In genomic region chr13:41273927-41274650, GRCm38 (mm10) we compare ENCODE assay signal across 28 mouse cellular contexts. TPM values are rescaled to one million over a fixed set of nuclear protein-coding genes. Genes with fewer than 3 reads are reported as not detected.
DNase-seq lines count a peak whose midpoint lies in the region; ATAC-seq and TF ChIP-seq lines count a peak whose summit lies in the region.
"Had no signal": no experiment of that assay in that cellular context is flagged by ENCODE, and none has a peak within 500 bp of the region (broad histone marks: within the 10 kb centered on the region; RNA-seq: fewer than 3 reads in every experiment).

Gm17364 (minus strand) TSS chr13:41273977.

- TF ChIP-seq EP300 in liver, postnatal 0 days (IDR thresholded peaks at IDR 0.05; ENCODE audit: low read depth), result no peak

- no peak within 1 kb of the TSS for H3K4me3 ChIP-seq in intestine, embryonic 16.5 days (ENCODE audit: low read length)
- no peak within 1 kb of the TSS for H3K4me3 ChIP-seq in intestine, embryonic 15.5 days (replicated peaks)
- H3K4me3 ChIP-seq in liver, adult 2 months (ENCODE audit: insufficient read depth, low read depth, low read length), result no peak within 1 kb of the TSS
- no peak within 1 kb of the TSS for H3K4me3 ChIP-seq in liver, postnatal 0 days (ENCODE audit: low read depth, low read length)
- no peak within 1 kb of the TSS for H3K4me3 ChIP-seq in forebrain, embryonic 14.5 days (ENCODE audit: low read depth, low read length)
- H3K4me3 ChIP-seq: embryonic facial prominence, embryonic 10.5 days; embryonic facial prominence, embryonic 12.5 days; forebrain, embryonic 13.5 days had no signal

- H3K79me2 ChIP-seq in liver, adult 2 months (ENCODE audit: control insufficient read depth, insufficient read depth, low read length), result no peaks in the 10 kb centered on the region

- TF ChIP-seq POLR2A in liver, adult 2 months (IDR thresholded peaks at IDR 0.05; ENCODE audit: extremely low read depth, insufficient read depth, low read length), result no peak

- H3K4me2 ChIP-seq in intestine, embryonic 16.5 days (ENCODE audit: low read depth, low read length), result no peak within 1 kb of the TSS
- no peak within 1 kb of the TSS for H3K4me2 ChIP-seq in intestine, embryonic 15.5 days (replicated peaks)
- no peak within 1 kb of the TSS for H3K4me2 ChIP-seq in liver, postnatal 0 days (ENCODE audit: low read depth, low read length)
- H3K4me2 ChIP-seq in forebrain, embryonic 14.5 days (ENCODE audit: low read length), result no peak within 1 kb of the TSS
- H3K4me2 ChIP-seq: embryonic facial prominence, embryonic 12.5 days; forebrain, embryonic 13.5 days had no signal

- H3K27ac ChIP-seq in intestine, embryonic 16.5 days (ENCODE audit: low read length), result no peak within 1 kb of the TSS
- no peak within 1 kb of the TSS for H3K27ac ChIP-seq in intestine, embryonic 15.5 days
- no peak within 1 kb of the TSS for H3K27ac ChIP-seq in liver, adult 2 months (replicated peaks; ENCODE audit: insufficient read depth, low read depth, low read length)
- no peak within 1 kb of the TSS for H3K27ac ChIP-seq in liver, postnatal 0 days (ENCODE audit: low read depth)
- H3K27ac ChIP-seq in forebrain, embryonic 14.5 days (ENCODE audit: low read depth, low read length), result no peak within 1 kb of the TSS
- H3K27ac ChIP-seq: embryonic facial prominence, embryonic 10.5 days; embryonic facial prominence, embryonic 12.5 days; forebrain, embryonic 13.5 days had no signal

- DNase-seq in liver, adult 2 months (ENCODE audit: extremely low read depth, low read depth, low spot score), result peak; percentile 75
- no peak for DNase-seq in liver, postnatal 0 days
- peak; percentile 40 for DNase-seq in yolk sac, embryonic 10.5 days (ENCODE audit: low spot score)
- no peak for DNase-seq in forebrain, embryonic 14.5 days (ENCODE audit: low spot score)
- DNase-seq: adrenal gland, adult 8-10 months; adrenal gland, postnatal 14 days; adrenal gland, postnatal 36 days; B cell, adult 2 months; cerebellum, adult 11-12 months; cerebellum, adult 2 months; cerebellum, adult 9-10 months; cerebellum, postnatal 10 days; cerebellum, postnatal 25 days had no signal

- H3K27me3 ChIP-seq in intestine, embryonic 16.5 days (replicated peaks; ENCODE audit: control insufficient read depth, insufficient read depth, low read length), result no peaks in the 10 kb centered on the region
- no peaks in the 10 kb centered on the region for H3K27me3 ChIP-seq in intestine, embryonic 15.5 days (replicated peaks)
- H3K27me3 ChIP-seq in liver, adult 2 months (ENCODE audit: control insufficient read depth, insufficient read depth, low read length), result no peaks in the 10 kb centered on the region
- no peaks in the 10 kb centered on the region for H3K27me3 ChIP-seq in liver, postnatal 0 days (ENCODE audit: insufficient read depth, low read length)
- no peaks in the 10 kb centered on the region for H3K27me3 ChIP-seq in forebrain, embryonic 14.5 days (replicated peaks; ENCODE audit: control insufficient read depth, insufficient read depth, low read length)
- H3K27me3 ChIP-seq: CH12.LX; embryonic facial prominence, embryonic 12.5 days; forebrain, embryonic 13.5 days; Patski had no signal

- 0 out of 2 replicates have a peak, but pooled peaks cover 2% of the 10 kb centered on the region for H3K36me3 ChIP-seq in intestine, embryonic 16.5 days (ENCODE audit: control insufficient read depth, insufficient read depth, low read length)
- H3K36me3 ChIP-seq in intestine, embryonic 15.5 days, result no peaks in the 10 kb centered on the region
- H3K36me3 ChIP-seq in liver, adult 2 months (ENCODE audit: control insufficient read depth, insufficient read depth, low read length), result peaks cover 2% of the 10 kb centered on the region
- H3K36me3 ChIP-seq in liver, postnatal 0 days (replicated peaks; ENCODE audit: insufficient read depth, low read length), result peaks cover 5% of the 10 kb centered on the region; the same call in 1 of the 2 replicates
- no peaks in the 10 kb centered on the region for H3K36me3 ChIP-seq in forebrain, embryonic 14.5 days (ENCODE audit: control insufficient read depth, insufficient read depth, low read length)

- H3K9ac ChIP-seq in intestine, embryonic 16.5 days (ENCODE audit: low read depth, low read length), result no peak within 1 kb of the TSS
- no peak within 1 kb of the TSS for H3K9ac ChIP-seq in intestine, embryonic 15.5 days
- H3K9ac ChIP-seq in liver, adult 2 months (ENCODE audit: low read depth, low read length), result no peak within 1 kb of the TSS
- no peak within 1 kb of the TSS for H3K9ac ChIP-seq in liver, postnatal 0 days (replicated peaks)
- no peak within 1 kb of the TSS for H3K9ac ChIP-seq in forebrain, embryonic 14.5 days (ENCODE audit: low read length)
- H3K9ac ChIP-seq: embryonic facial prominence, embryonic 12.5 days; forebrain, embryonic 13.5 days had no signal

- 85% methylated on average over 10 of the region's 10 CpGs for WGBS in intestine, embryonic 16.5 days
- WGBS in intestine, embryonic 15.5 days, result 88% methylated on average over 10 of the region's 10 CpGs
- WGBS in liver, adult 2 months, result 70% methylated on average over 10 of the region's 10 CpGs
- 86% methylated on average over 10 of the region's 10 CpGs for WGBS in liver, postnatal 0 days (ENCODE audit: insufficient replicate concordance)
- 95% methylated on average over 10 of the region's 10 CpGs for WGBS in forebrain, embryonic 14.5 days

- no peak for TF ChIP-seq CTCF in liver, adult 2 months (IDR thresholded peaks at IDR 0.05; ENCODE audit: low read depth, low read length)
- no peak for TF ChIP-seq CTCF in liver, postnatal 0 days (IDR thresholded peaks at IDR 0.05; ENCODE audit: low read depth)

- no peaks in the 10 kb centered on the region for H3K9me3 ChIP-seq in intestine, embryonic 16.5 days (ENCODE audit: control insufficient read depth, low read length)
- H3K9me3 ChIP-seq in intestine, embryonic 15.5 days, result no peaks in the 10 kb centered on the region
- no peaks in the 10 kb centered on the region for H3K9me3 ChIP-seq in liver, postnatal 0 days (ENCODE audit: low read length)
- H3K9me3 ChIP-seq in forebrain, embryonic 14.5 days (replicated peaks; ENCODE audit: control insufficient read depth, low read length), result no peaks in the 10 kb centered on the region
- H3K9me3 ChIP-seq: embryonic facial prominence, embryonic 10.5 days; embryonic facial prominence, embryonic 12.5 days; forebrain, embryonic 13.5 days had no signal

- no peaks in the 10 kb centered on the region for H3K4me1 ChIP-seq in intestine, embryonic 16.5 days (ENCODE audit: control insufficient read depth, insufficient read depth, low read length)
- no peaks in the 10 kb centered on the region for H3K4me1 ChIP-seq in intestine, embryonic 15.5 days (replicated peaks)
- H3K4me1 ChIP-seq in liver, adult 2 months (ENCODE audit: control insufficient read depth, insufficient read depth, low read length), result peaks cover 2% of the 10 kb centered on the region; the same call in 1 of the 2 replicates
- no peaks in the 10 kb centered on the region for H3K4me1 ChIP-seq in liver, postnatal 0 days (ENCODE audit: insufficient read depth)
- no peaks in the 10 kb centered on the region for H3K4me1 ChIP-seq in forebrain, embryonic 14.5 days (ENCODE audit: control insufficient read depth, insufficient read depth, low read length)
- H3K4me1 ChIP-seq: embryonic facial prominence, embryonic 10.5 days; embryonic facial prominence, embryonic 12.5 days; forebrain, embryonic 13.5 days had no signal

- peak; percentile 26; the same call in 1 of the 2 replicates for ATAC-seq in intestine, embryonic 16.5 days
- ATAC-seq in intestine, embryonic 15.5 days, result no peak
- ATAC-seq in liver, postnatal 0 days, result no peak
- no peak for ATAC-seq in forebrain, embryonic 14.5 days
- ATAC-seq: activated CD4-positive, CD25-positive, alpha-beta regulatory T cell, adult 4 months; CD4-positive, CD25-positive, alpha-beta regulatory T cell, adult 4 months; forebrain, embryonic 13.5 days; forebrain, embryonic 16.5 days; Patski had no signal

RNA-seq across cellular contexts. Expression of gene Gm17364, which starts in this region (rescaled TPM):
- polyA plus RNA-seq in intestine, embryonic 16.5 days (2015; fragmentation: Nextera tagmentation; extraction: Ambion mirVana), result not detected in 2 replicates
- not detected in 2 replicates for polyA plus RNA-seq in intestine, embryonic 15.5 days (2015; fragmentation: Nextera tagmentation; extraction: Ambion mirVana)
- total RNA-seq in liver, adult 2 months (2014; rRNA removed), result not detected in 2 replicates
- polyA plus RNA-seq in liver, adult 2 months (2012; rRNA removed), result not detected in 2 replicates
- polyA plus RNA-seq in liver, postnatal 0 days (2015; fragmentation: Nextera tagmentation; extraction: Ambion mirVana), result not detected in 2 replicates
- not detected in 2 replicates for polyA plus RNA-seq in forebrain, embryonic 14.5 days (2014; fragmentation: Nextera tagmentation; extraction: Ambion mirVana)
- total RNA-seq: adrenal gland, adult 18-20 months; adrenal gland, adult 8-10 months; adrenal gland, postnatal 14 days; adrenal gland, postnatal 36 days; CH12.LX; G1E had no signal
- polyA plus RNA-seq: activated CD4-positive, CD25-positive, alpha-beta regulatory T cell, adult 4 months; CD4-positive, CD25-positive, alpha-beta regulatory T cell, adult 4 months; cerebellum, adult 2 months; cortical plate, adult 2 months; embryonic facial prominence, embryonic 10.5 days; embryonic facial prominence, embryonic 12.5 days; embryonic facial prominence, embryonic 14.5 days; forebrain, embryonic 11.5 days; forebrain, embryonic 13.5 days; forebrain, embryonic 16.5 days; G1E; Patski had no signal

Comparison
In these comparisons a context has a peak if more than half of its experiments do, and no peak if none do; other contexts are left out.
1. Peak in ATAC-seq in intestine, embryonic 16.5 days; RNA of the gene not detected or under 1 TPM.
2. Peak in DNase-seq in liver, adult 2 months; RNA of the gene not detected or under 1 TPM.